Mouse (Mus musculus) testis, adult 2 months (tissue): ENCODE measurements around the gene C8g. TPM values are rescaled to one million over a fixed set of nuclear protein-coding genes. Genes with fewer than 3 reads are reported as not detected.

Experiments used
- H3K27ac ChIP-seq: fragments of 200-500 bp; 2 replicates; pipeline ENCODE4 v1.5.1; 2012; ENCODE audit warnings: low read depth, low read length; ENCODE audit not compliant: control insufficient read depth, insufficient read depth
- H3K27me3 ChIP-seq: fragments of 200-500 bp; 2 replicates; pipeline ENCODE4 v1.6.1; 2012; ENCODE audit warnings: mild to moderate bottlenecking, low read length, moderate library complexity; ENCODE audit not compliant: control insufficient read depth, insufficient read depth
- H3K36me3 ChIP-seq: fragments of 200-500 bp; 2 replicates; pipeline ENCODE4 v1.6.1; 2012; ENCODE audit warnings: mild to moderate bottlenecking, low read length; ENCODE audit not compliant: control insufficient read depth, insufficient read depth
- H3K4me1 ChIP-seq: fragments of 200-500 bp; 2 replicates; pipeline ENCODE4 v1.6.1; 2012; ENCODE audit warnings: low read length; ENCODE audit not compliant: control insufficient read depth, insufficient read depth
- H3K4me3 ChIP-seq: fragments of 200-500 bp; 2 replicates; pipeline ENCODE4 v1.5.1; 2012; ENCODE audit warnings: low read depth, mild to moderate bottlenecking, low read length, moderate library complexity, mixed read lengths; ENCODE audit not compliant: control insufficient read depth
- CTCF ChIP-seq: fragments of 200-500 bp; IDR thresholded peaks from 2 replicates; pipeline ENCODE4 v1.5.1; 2012; ENCODE audit warnings: low read depth, mild to moderate bottlenecking, inconsistent platforms, low read length, moderate library complexity; ENCODE audit not compliant: control insufficient read depth, insufficient read depth, insufficient replicate concordance
- POLR2A ChIP-seq: fragments of 200-500 bp; IDR thresholded peaks from 2 replicates; pipeline ENCODE4 v1.6.1; 2012; ENCODE audit warnings: low read depth, mild to moderate bottlenecking, inconsistent platforms, low read length, moderate library complexity; ENCODE audit not compliant: control insufficient read depth
- polyA plus RNA-seq: library from polyadenylated mRNA; depleted of rRNA; stranded (reverse); fragments of >200 nt; gene quantifications from 2 replicates; pipeline ENCODE4 v1.2.3, GENCODE M21; 2012

C8g gene
- polyA plus RNA-seq, 1 experiment = 58.4 TPM

DNA sequence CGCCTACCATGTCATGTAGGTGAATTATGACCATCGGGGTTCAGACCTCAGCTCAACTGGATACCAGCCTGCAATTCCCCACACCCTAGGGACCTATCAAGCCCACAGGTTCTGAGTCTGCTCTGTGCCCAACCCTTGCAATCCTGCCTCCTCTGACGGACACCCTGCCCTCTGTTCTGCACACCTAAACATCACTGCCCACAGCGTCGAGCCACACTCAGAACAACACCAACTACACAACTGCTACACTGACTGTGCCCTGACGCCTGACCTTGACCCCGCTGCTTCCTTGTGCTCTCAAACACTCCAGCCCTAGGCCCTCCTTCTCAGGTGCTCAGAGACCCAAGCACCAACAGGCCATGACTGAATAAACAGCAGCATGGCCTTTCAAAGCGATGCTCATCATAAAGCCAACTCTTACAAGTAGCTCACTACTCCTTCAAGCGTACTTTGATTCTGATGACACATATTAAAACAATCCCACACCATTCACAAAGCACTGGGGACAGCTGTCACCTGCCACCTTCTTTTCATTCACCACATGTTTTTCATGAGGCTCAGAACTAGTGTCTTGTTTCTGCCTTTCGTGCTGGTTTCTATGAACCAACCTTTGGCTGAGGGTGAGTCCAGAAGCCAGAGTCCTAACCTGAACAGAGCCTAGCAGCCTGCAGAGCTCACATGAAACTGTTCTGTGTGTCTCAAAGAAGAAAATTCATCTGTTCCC lies 40.3 kb upstream of the C8g start:
- Histone ChIP-seq H3K4me1 (peaks cover 4% of the 10 kb centered on the region), H3K4me3 (no peak overlapping the region), H3K36me3 (peaks cover 1% of the 10 kb centered on the region; the same call in 1 of the 2 replicates), H3K27me3 (no peaks in the 10 kb centered on the region), H3K27ac (no peak overlapping the region)
- TF ChIP-seq CTCF = no peak
- no peak for TF ChIP-seq POLR2A

- Histone ChIP-seq H3K4me3 (no peak overlapping the region), H3K36me3 (peaks cover 1% of the 10 kb centered on the region; the same call in 1 of the 2 replicates), H3K27ac (no peak overlapping the region), H3K27me3 (no peaks in the 10 kb centered on the region), H3K4me1 (peaks cover 4% of the 10 kb centered on the region)
- TF ChIP-seq CTCF (no peak), POLR2A (no peak)
Observed at GRCm38 (mm10) chr2:25540541-25540948, 39.0 kb upstream of the C8g start.

DNA sequence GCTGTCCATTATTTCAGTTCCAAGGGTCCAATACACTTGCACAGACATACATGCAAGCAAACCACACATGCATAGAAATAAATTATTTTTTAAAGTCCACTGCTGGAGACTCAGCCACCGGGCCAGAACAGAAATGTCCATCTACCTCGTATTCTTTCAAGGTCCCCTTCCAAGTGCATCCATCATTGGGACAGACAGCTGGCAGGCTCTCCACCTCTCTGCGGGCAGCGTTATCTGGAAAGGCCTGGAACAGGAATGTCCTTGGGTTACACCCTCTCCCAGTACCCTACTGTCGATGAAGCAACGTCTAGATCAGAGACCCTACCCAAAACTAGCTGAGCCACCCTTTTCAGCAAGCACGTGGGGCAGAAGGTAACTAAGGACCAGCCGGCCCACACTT lies 35.0 kb upstream of the C8g start:
- Histone ChIP-seq H3K36me3 (peaks cover 4% of the 10 kb centered on the region; the same call in 1 of the 2 replicates), H3K4me3 (no peak overlapping the region), H3K4me1 (no peaks in the 10 kb centered on the region), H3K27ac (no peak overlapping the region), H3K27me3 (no peaks in the 10 kb centered on the region)
- TF ChIP-seq CTCF (no peak), POLR2A (no peak)

DNA sequence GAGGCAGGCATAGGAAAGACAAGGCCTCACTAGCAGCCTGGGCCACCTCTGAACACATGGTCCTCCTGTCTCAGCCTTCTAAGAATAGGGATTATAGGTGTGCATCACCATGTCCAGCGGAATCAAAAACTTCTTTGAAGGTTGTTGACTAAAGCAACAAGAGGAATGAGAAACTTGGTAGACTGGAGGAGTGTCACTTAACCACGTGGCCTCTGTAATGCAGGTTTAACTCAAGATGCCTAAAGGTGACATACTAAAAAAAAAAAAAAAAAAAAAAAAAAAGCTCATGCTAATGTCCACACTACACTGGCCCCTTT lies 33.3 kb upstream of the C8g start:
- H3K27ac ChIP-seq = peak overlapping the region; percentile 30; the same call in 1 of the 2 replicates
- no peak overlapping the region for H3K4me3 ChIP-seq
- no peaks in the 10 kb centered on the region for H3K4me1 ChIP-seq
- no peak for TF ChIP-seq CTCF
- no peak for TF ChIP-seq POLR2A
- H3K27me3 ChIP-seq = no peaks in the 10 kb centered on the region
- H3K36me3 ChIP-seq = peaks cover 4% of the 10 kb centered on the region

DNA sequence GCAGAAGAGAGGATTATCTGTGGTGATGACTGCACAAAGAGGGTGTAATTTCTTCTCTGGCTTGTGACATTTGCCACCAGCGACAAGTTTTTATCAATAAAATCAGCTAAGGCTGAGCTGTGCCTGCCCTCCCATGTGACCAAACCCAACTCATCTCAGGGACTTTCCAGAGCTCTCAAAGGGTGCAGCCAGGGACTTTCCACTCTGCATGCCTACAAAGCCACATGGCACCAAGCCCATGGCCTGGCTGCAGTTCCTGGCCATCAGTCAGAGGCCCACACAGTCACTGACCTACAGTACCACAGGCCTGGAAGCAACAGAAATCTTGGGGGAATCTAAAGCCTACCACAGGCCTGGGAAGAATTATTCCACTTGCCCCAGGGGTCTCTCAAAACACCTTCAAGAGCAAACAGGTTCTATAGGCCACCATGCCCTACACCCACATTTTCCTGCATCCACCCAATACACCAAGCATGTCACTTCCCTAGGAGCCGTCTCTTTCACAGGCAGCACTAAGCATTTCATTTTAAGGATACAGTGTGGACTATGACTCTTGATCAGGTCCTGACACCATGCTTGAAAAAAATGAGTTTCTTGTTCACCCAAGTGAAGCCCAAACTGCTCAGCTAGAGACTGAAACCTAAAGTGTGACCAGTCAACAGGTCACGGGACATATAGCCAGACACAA lies 32.8 kb upstream of the C8g start:
- peaks cover 4% of the 10 kb centered on the region for H3K36me3 ChIP-seq
- TF ChIP-seq POLR2A (no peak), CTCF (no peak)
- no peaks in the 10 kb centered on the region for H3K27me3 ChIP-seq
- H3K4me1 ChIP-seq = no peaks in the 10 kb centered on the region
- no peak overlapping the region for H3K4me3 ChIP-seq
- H3K27ac ChIP-seq = peak overlapping the region; percentile 30; the same call in 1 of the 2 replicates

DNA sequence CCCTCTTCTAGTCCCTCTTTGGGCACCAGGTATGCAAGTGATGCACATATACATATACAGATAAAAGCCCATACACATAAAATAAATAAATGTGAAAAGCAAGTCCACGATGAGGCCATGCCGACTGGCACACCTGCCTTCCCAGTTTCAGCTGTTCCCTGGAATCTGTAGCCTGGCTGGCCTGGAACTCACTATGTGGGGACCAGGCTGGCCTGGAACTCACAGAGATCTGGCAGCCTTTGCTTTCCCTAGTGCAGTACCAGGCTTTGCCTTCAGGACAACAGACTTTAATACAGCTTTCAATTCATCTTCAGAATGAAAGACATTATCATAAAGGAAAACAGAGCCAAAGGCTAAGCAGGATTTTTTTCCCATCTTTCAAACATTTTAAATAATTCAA lies 32.2 kb upstream of the C8g start:
- Histone ChIP-seq H3K27ac (no peak overlapping the region), H3K27me3 (no peaks in the 10 kb centered on the region), H3K4me3 (no peak overlapping the region), H3K4me1 (no peaks in the 10 kb centered on the region), H3K36me3 (peaks cover 4% of the 10 kb centered on the region)
- TF ChIP-seq CTCF (no peak), POLR2A (no peak)

GRCm38 (mm10) chr2:25526510-25527302 lies 25.2 kb upstream of the C8g start:
- H3K4me3 ChIP-seq = no peak overlapping the region
- H3K36me3 ChIP-seq = peaks cover 5% of the 10 kb centered on the region
- TF ChIP-seq POLR2A (no peak), CTCF (no peak)
- H3K27me3 ChIP-seq = no peaks in the 10 kb centered on the region
- H3K4me1 ChIP-seq = no peaks in the 10 kb centered on the region
- no peak overlapping the region for H3K27ac ChIP-seq
